Mouse (Mus musculus) T-helper 1 cell (primary cell): ENCODE measurements around the gene Icam5.
"Not testable (repeated sequence)": the region's sequence is repeated elsewhere in the genome, so short reads cannot be mapped to it uniquely, and the experiment has no call there.

Experiments
- in situ Hi-C: fragments of 300-600 bp; cut with MboI, MseI; formaldehyde crosslinking; loops from one replicate; pipeline ENCODE4 v1.15.1; 2025; ENCODE audit warnings: high pct_unique_total_duplicates

Gene Icam5

GRCm38 (mm10) chr9:21031896-21032351, at the start of gene Icam5:
Gene Icam5 (plus strand): TSS chr9:21032073.
- in situ Hi-C loops: no loop called here

GRCm38 (mm10) chr9:20982171-20982570, 49.7 kb upstream of the Icam5 start:
- in situ Hi-C loops: no loop called here

DNA sequence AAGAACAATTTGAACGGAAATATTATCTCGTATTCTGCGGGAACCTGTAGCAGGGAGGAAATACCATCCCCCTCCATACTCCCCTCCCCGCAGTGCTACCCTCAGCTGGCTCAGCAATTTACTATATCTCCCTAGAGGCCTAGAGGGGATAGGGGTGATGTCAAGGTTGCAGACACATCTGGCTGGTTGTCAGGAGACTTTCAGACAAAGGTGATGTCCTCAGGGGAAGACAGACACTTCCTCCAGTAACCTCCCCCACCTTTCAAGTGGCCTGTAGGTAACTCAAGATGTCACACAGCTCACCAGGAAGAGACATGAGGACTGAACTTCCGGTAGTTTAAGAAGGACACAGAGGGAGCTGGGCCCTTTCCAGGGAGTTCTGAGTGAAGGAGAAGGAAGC, 48.7 kb upstream of the Icam5 start:
- in situ Hi-C loops: no loop called here

DNA sequence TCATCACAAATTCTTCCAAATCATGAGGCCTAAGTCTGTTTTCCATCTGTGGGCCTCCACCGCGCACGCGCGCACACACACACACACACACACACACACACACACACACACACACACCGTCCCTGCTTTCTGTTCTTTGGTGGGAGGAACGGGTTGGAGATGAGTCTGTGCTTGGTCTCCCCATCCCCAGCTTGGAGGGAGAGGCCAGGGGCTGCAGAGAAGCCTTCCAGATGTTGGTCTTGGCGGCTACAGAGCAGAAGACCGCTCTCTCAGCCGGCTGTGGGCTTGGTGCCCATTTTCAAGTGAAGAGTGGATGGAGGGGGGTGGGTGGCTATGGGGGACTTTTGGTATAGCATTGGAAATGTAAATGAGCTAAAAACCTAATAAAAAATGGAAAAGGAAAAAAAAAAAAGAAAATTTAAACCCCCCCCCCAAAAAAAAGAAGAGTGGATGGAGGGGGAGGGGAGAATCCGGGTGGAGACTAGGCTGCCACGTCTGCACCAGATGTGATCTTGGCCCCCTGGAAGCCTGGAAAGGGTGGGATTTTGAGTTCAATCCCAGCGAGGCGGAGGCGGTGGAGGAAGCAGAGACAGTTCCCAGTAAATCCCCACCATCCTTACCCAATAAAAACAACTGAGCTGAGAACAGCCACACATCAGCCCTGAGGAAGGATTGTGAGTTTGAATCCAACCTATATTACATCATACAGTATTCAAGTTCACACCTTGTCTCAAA, 44.8 kb upstream of the Icam5 start:
- in situ Hi-C loops: no loop called here

DNA sequence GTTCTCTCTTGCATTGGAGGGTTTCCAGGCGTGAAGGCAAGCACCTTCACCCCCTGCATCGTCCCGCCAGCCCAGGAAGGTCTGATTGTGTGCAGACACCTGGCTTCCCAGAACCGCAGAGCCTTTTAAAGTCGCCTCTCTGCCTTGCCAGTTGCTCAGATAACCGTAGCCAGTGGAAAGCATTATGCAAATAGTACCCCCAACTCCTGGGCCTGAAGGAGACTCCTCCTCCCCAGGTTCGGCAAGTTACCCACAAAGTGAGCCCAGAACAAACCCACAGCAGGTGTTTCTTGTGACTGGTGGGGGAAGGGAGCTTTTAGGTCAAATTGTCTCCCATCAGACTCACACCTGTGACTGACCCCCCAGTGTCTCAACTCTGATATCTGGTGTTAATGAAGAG, 43.9 kb upstream of the Icam5 start:
- in situ Hi-C loops: no loop called here

DNA sequence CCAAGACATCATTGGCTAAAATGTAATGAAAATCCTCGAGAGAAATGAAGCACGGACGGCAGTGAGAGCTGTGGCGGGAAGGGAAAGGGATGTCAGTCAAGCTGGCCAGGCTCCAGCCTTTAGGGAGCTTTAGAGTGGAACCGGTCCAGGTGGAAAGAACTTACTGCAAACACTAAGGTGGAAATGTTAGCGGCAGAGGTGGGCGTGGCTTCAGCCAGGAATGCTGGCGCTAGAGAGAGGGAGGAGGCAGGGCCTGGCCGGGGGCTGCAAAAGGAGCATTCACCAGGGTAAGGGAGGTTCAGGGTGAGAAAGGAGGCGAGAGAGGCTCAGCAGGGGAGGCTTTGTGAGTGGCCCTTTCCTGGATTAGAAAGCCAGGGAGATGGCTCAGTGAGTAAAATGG, 41.0 kb upstream of the Icam5 start:
- in situ Hi-C loops: loop anchor here (5.0 kb wide), 1 partner anchor 79 kb away; no protein-coding TSS in a partner anchor

- in situ Hi-C loops: loop anchor here (5.0 kb wide), 1 partner anchor 79 kb away; no protein-coding TSS in a partner anchor
Observed at GRCm38 (mm10) chr9:20991587-20991986, 40.3 kb upstream of the Icam5 start.

GRCm38 (mm10) chr9:20993165-20993898, 38.5 kb upstream of the Icam5 start:
- in situ Hi-C loops: loop anchor here (5.0 kb wide), 1 partner anchor 81 kb away; no protein-coding TSS in a partner anchor

DNA sequence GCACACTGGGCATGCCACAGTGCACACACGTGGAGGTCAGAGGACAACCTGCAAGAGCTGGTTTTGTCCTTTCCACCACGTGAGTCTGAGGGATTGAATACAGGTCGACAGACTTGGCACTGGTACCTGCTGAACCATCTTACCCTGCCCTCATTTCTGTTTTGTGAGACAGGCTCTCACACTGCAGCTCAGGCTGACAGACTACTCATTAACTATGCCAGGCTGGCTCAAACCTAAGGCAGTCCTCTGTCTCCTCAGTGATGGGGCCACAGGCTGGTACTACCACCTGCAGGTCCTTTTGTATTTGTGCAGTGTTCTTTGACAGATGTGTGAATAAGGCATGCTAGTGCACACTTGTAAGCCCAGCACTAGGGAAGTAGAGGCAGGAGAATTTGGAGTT, 36.8 kb upstream of the Icam5 start:
- in situ Hi-C loops: no loop called here

DNA sequence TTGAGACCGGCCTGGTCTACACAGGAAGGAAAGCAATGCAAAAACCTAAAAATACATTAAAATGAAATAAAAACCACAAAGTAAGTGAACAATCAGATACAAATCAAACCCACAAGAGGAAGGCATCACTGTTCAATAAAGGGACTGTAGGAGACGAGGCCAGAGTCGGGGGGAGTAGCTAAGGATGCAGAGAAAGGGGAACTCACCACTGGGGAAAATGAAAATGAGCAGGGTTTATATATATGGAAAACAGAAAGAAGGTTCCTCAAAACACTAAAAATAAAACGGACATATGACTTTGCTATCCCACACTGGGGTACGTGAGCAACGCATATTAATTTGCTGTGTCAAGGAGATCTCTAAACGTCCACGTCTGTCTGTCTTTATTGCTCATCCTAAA, 34.8 kb upstream of the Icam5 start:
- in situ Hi-C loops: no loop called here

DNA sequence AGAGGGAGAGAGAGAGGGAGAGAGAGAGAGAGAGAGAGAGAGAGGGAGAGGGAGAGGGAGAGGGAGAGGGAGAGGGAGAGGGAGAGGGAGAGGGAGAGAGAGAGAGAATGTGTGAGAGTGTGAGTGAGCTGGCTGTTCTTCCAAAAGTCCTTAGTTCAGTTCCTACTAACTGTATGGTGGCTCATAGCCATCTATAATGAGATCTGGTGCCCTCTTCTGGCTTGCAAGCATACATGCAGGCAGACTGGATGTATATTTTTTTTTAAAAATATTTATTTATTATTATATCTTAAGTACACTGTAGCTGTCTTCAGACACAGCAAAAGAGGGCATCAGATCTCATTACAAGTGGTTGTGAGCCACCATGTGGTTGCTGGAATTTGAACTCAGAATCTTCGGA, 33.5 kb upstream of the Icam5 start:
- in situ Hi-C loops: not testable (repeated sequence)

DNA sequence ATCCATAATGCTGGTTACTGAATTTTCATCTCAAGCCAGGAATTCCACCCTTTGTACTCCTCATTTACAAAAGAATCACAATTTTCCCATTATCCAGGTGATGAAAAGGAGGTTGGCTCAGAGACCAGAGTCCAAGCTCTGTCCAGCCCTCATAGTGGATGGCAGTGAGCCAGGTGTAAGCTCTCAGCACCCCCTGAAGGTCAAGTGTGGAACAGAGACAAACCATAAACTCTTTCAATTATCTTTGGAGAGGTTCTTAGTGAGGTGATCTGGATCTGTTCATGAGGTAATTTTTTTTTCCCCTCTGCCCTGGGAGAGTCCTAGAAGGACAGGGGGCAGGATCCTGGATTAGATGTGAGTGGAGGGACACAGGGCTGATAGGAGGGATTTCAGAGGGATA, 31.1 kb upstream of the Icam5 start:
- in situ Hi-C loops: no loop called here

DNA sequence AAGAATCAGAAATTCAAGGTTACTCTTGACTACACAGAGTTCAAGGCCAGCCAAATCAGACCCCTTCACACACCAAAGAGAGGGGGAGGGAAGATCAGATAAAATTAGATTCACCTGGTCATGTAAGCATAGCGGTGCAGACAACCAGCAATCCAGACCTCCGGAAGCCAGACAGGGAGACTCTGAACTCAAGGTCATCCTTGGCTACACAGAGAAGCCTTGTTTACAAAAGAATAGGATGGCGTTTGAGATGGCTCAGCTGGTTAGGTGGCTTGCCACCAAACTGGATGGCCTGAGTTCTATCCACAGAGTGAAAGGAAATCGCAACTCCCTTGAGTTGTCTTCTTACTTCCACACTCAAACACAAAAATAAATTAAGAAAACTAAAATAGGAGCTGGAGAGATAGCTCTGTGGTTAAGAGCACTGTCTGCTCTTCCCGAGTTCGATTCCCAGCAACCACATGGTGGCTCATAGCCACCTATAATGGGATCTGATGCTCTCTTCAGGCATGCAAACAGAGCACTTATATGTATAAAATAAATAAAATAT, 30.1 kb upstream of the Icam5 start:
- in situ Hi-C loops: no loop called here

- in situ Hi-C loops: no loop called here
Observed at GRCm38 (mm10) chr9:21002270-21002626, 29.6 kb upstream of the Icam5 start.

DNA sequence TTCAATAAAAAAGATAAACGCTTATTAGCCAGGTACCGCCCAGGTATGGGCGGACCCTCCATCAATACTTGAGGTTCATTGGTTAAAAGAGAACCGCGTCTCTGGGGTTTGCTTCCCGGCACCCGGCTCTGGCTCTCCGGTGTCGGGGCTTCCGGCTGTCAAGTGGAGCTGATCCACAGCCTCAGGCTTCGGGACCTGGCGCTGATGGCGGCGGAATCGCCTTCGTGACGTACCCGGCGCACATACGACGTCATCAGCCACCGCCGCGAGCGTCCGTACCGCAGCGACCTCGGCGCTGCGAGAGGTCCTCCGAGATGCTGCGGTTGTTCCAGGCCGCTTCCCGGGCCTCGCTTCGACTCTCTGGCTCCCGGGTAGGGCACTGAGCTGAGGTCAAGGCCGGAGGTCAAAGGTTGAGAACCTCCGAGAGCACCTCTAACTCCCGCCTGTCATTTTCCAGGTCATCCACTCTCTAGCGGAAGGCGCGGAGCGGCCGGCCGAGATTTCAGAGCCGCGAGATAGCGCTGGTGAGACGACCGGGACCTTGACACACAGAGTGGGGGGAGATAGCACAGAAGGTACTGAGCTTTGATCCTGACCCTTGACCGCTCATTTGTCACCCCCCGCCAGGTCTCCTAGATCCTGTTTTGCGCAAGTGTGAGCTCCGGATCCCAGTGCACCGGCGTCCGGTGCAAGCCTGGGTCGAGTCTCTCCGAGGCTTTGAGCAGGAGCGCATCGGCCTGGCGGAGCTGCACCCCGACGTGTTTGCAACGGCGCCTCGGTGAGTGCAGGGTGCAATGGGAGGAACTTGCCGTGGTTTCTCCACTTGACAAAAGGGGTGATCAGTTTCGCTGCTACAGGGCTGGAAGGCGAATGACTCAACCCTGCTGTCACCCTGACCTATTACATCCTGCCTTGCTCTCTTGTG, 29.0 kb upstream of the Icam5 start, which contains the start of gene Mrpl4:
Mrpl4 (plus strand) TSS at position 112 of the 925 bp plus-strand sequence.
- in situ Hi-C loops: no loop called here

GRCm38 (mm10) chr9:21007313-21007952, 24.4 kb upstream of the Icam5 start:
- in situ Hi-C loops: no loop called here

GRCm38 (mm10) chr9:21008007-21008406, 23.9 kb upstream of the Icam5 start:
- in situ Hi-C loops: no loop called here

DNA sequence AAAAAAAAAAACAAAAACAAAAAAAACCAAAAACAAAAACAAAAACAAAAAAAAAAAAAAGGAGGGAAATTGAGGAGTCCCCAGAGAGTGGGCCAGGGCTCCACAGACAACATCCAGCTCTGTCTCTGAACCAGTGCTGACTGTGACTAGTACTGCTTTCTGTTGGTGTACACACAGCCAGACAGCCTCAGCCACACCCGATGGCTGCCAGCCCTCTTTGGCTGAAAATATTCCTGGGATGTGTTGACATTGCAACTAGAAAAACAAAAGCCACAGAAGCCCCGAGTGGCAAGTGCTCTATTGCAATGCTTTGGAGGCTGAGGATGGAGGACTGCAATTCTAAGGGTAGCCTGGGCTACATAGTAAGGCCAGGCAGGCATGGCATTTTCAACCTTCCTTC, 21.5 kb upstream of the Icam5 start:
- in situ Hi-C loops: no loop called here

DNA sequence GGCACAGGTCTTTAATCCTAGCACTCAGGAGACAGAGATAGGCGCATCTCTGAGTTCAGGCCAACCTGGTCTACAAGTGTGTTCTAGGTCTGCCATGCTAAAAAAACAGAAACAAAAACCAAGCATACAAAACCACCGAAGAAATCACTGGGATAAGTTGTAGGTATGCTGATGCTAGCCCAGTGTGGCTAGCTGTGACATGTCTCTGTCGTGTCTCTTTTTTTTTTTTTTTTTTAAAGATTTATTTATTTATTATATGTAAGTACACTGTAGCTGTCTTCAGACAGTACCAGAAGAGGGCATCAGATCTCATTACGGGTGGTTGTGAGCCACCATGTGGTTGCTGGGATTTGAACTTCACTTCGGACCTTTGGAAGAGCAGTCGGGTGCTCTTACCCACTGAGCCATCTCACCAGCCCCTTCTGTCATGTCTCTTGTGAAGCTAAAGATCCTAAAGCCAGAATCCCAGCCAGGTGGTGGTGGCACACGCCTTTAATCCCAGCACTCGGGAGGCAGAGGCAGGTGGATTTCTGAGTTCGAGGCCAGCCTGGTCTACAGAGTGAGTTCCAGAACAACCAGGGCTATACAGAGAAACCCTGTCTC, 20.8 kb upstream of the Icam5 start:
- in situ Hi-C loops: not testable (repeated sequence)

DNA sequence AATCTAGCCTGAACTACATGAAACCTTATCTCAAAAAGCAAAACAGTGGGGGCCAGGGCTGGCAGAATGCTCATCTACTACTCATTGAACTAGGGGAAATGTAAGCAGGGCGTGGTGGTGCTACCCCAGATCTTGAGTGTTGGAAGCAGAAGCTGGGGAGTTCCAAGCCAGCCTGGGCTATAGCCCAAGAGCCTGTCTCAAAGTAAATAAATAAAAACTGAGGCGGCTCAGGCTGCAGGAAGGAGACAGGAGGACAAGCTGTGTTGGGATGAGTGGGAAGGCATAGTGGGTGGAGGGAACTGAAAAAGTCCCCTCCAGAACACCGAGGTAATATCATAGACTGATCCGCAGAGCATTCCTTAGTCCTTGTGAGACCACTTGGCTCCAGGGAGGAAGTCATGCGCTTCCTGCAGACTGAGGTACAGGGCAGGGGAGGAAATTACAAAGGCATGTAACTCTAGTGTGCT, 20.0 kb upstream of the Icam5 start:
- in situ Hi-C loops: no loop called here
